Mouse (Mus musculus) kidney, embryonic 15.5 days (tissue): ENCODE measurements around the gene Dnajc11. TPM values are rescaled to one million over a fixed set of nuclear protein-coding genes. Genes with fewer than 3 reads are reported as not detected.

ENCODE experiments used
- ATAC-seq: fragments of 200-750 bp; cut with Nextera tagmentation; replicated peaks from 2 replicates; pipeline ENCODE4 v1.8.0; 2017; ENCODE audit warnings: moderate TSS enrichment; ENCODE audit not compliant: low FRiP score
- H3K27ac ChIP-seq: fragments of 300-500 bp; sonication (generic); 2 replicates; pipeline ENCODE4 v1.5.1; 2015; ENCODE audit warnings: mild to moderate bottlenecking, inconsistent platforms
- H3K27me3 ChIP-seq: fragments of 300-500 bp; sonication (generic); 2 replicates; pipeline ENCODE4 v1.6.1; 2015; ENCODE audit warnings: inconsistent platforms
- H3K36me3 ChIP-seq: fragments of 300-500 bp; sonication (generic); 2 replicates; pipeline ENCODE4 v1.6.1; 2015; ENCODE audit warnings: inconsistent platforms
- H3K4me1 ChIP-seq: fragments of 300-500 bp; sonication (generic); 2 replicates; pipeline ENCODE4 v1.6.1; 2015; ENCODE audit warnings: inconsistent platforms
- H3K4me2 ChIP-seq: fragments of 300-500 bp; sonication (generic); 2 replicates; pipeline ENCODE4 v1.6.1; 2015; ENCODE audit warnings: moderate library complexity, mild to moderate bottlenecking, inconsistent platforms
- H3K4me3 ChIP-seq: fragments of 300-500 bp; sonication (generic); replicated peaks from 2 replicates; pipeline ENCODE4 v1.5.1; 2015; ENCODE audit warnings: mild to moderate bottlenecking, inconsistent platforms
- H3K9ac ChIP-seq: fragments of 300-500 bp; sonication (generic); 2 replicates; pipeline ENCODE4 v1.6.1; 2015; ENCODE audit warnings: mild to moderate bottlenecking, inconsistent platforms
- H3K9me3 ChIP-seq: fragments of 300-500 bp; sonication (generic); replicated peaks from 2 replicates; pipeline ENCODE4 v1.6.1; 2016; ENCODE audit warnings: inconsistent platforms
- WGBS: fragments of 180-500 bp; shearing (Covaris S2); methylation state at CpG from one replicate; pipeline ENCODE4 v1.1.7; 2015; ENCODE audit warnings: mixed read lengths; 5-methylcytosine and 5-hydroxymethylcytosine counted together
- polyA plus RNA-seq: library from polyadenylated mRNA; unstranded; fragments of >200 nt; fragmentation: Nextera tagmentation; extraction: Ambion mirVana; gene quantifications from 2 replicates; pipeline ENCODE4 v1.2.1, GENCODE M21; 2015

Dnajc11 gene
- polyA plus RNA-seq, 1 experiment from 2014 or later, result 78.3 TPM

DNA sequence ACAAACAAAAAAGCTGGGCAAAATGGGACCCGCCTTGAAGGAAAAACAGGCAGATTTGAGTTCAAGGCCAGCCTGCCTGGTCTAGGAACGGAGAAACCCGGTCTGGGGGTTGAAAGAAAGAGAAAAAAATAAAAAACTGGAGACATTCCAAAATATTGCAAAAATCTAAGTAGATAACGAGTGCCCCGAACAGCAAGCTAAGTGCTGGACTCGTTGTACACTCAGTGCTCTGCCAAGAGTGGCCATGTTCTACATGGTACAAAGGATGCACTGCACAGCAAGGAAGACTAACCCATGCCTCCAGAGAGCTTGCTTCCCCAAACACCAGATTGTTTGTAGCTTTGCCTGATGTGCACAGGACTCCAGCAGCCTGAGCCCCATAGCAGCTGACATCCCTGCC lies 59.5 kb downstream of the Dnajc11 start:
- H3K4me1 ChIP-seq, result peaks cover 34% of the 10 kb centered on the region
- ATAC-seq, result no peak
- 72% methylated on average over 6 of the region's 6 CpGs for WGBS
- H3K4me3 ChIP-seq, result peak overlapping the region; percentile 98
- peak overlapping the region; percentile 88 for H3K4me2 ChIP-seq
- H3K9me3 ChIP-seq, result no peaks in the 10 kb centered on the region
- H3K27ac ChIP-seq, result no peak overlapping the region
- peaks cover 44% of the 10 kb centered on the region for H3K36me3 ChIP-seq
- H3K9ac ChIP-seq, result 0 out of 2 replicates have a peak overlapping the region, but pooled peaks have one; percentile 97
- no peaks in the 10 kb centered on the region for H3K27me3 ChIP-seq

DNA sequence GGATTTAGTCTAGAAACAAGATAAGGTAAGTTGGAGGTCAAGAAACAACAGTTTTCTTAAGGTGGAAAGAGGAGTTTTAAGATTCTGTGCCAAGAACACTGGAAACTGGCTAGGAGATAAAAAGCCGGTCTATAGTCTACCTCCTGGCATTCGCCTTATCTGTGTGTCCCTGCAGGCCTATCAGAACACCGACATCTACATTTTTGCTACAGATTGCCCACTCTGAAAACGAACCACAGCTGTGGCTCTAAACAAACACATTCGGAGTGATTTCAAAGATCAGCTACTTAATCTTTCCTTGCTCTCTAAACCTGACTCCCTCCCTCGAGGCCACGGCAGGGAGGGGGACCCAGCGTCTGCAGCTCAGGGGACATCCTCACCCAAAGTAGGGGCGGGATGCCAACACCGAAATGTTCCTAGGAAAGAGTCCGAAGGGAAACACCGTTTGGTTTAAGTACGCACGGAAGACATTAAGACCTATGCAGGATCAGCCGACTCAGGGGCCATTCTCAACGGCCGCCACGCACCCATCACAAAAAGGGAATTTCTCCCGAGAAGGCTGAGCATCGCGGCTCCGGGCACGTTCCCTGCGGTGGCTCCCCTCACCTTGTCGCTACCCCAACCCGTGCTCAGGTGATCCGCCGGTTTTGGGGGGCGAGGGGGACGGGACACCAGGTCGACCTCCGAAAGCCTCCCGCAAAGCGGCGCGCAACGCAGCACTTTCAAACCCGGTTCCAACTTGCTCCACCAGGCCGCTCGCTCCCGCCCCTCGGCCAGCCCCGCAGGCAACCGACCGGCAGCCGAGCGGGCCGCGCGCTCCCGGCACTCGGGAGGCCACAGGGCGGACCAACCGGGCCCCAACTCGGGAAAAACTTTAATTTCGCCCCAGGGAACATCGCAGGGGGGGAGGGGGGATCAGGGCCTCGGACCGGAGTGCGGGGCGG lies 61.0 kb downstream of the Dnajc11 start:
- Histone ChIP-seq H3K4me1 (peaks cover 25% of the 10 kb centered on the region), H3K27ac (peak overlapping the region; percentile 92), H3K27me3 (no peaks in the 10 kb centered on the region), H3K36me3 (peaks cover 43% of the 10 kb centered on the region), H3K9me3 (no peaks in the 10 kb centered on the region), H3K9ac (peak overlapping the region; percentile 97), H3K4me3 (peak overlapping the region; percentile 98), H3K4me2 (peak overlapping the region; percentile 88)
- ATAC-seq, result no peak
- WGBS, result 1% methylated on average over 61 of the region's 61 CpGs

DNA sequence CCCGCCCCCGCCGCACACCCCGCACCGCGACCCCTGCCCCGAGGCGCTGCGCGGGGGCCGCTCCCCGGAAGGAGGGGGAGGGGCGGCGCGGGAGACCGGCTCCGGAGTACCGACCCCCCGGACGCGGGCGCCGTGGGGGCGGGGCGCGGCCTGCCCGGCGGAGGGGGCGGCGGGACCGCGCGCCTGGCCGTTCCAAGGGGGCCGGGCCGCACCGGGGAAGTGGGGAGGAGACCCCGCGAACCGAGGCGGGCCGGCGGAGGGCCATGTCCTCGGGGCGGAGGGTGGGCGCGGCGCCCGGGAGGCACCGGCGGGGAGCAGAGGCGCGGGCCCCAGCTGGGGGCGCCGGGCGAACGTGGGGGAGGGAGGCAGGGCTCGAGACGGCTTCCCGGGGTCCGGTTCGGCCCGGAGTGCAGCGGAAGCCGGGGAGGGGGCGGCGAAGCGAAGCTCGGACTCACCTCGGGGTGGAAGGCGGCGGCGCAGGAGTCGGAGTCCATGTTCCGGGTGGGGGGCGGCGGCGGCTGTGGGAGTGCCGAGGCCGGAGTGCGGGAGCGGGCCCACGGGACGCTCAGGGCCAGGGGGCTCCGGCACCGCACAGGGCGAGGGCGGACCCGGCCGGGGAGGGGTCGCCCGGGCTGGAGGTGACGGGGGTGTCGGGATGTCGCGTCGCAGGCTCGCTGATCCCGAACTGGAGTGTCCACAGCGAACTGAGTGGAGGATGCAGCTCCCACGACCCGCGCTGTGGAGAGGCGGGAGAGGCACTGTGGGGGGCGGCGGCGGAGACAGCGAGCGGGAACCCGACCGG lies 62.1 kb downstream of the Dnajc11 start:
- no peaks in the 10 kb centered on the region for H3K9me3 ChIP-seq
- H3K4me2 ChIP-seq, result peak overlapping the region; percentile 88
- H3K4me3 ChIP-seq, result peak overlapping the region; percentile 98
- no peaks in the 10 kb centered on the region for H3K27me3 ChIP-seq
- H3K27ac ChIP-seq, result peak overlapping the region; percentile 92
- peaks cover 26% of the 10 kb centered on the region for H3K4me1 ChIP-seq
- ATAC-seq, result peak; percentile 16
- peaks cover 32% of the 10 kb centered on the region for H3K36me3 ChIP-seq
- under 1% methylated on average over 79 of the region's 111 CpGs for WGBS
- H3K9ac ChIP-seq, result peak overlapping the region; percentile 97

DNA sequence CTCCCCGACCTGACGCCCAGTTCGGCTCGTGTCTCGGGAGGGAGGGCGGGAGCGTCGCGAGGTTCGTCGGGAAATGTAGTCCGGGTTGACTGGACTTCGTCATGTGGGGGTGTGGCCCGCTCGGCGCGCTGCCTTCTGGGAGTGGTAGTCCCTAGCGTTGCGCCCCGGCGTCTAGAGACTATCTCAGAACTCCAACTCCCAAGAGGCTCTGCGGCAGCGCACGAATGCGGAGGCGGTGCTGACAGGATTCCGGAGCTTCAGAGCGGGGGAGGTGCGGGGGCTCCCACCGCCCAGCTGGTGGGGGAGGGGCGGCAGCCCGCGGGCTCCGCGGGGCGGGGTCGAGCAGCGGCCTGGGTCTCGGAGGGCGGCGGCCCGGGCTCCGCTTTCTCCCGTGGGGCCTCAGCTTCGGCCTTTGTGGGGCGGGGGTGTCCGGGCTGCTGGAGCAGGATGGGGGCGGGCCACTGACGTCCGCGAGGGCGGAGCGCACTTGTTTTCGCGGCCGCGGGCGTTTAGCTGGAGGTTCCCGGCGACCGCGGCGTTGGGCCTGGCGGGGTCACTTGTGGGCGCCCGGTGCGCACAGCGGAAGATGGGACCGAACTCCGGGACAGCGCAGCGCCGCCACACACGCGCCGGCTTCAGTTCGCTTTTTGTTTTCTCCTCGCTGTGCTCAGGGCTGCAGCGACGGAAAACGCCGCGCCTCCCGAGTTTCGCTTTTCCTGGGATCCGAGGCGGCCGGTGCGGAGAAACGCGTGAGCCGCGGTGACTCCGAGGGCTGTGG lies 62.9 kb downstream of the Dnajc11 start, which contains the start of gene Phf13:
Phf13 (minus strand) TSS at position 86 of the 778 bp plus-strand sequence.
- peak; percentile 97 for ATAC-seq
- Histone ChIP-seq H3K27ac (peak within 1 kb of the TSS; percentile 92), H3K4me1 (peaks cover 32% of the 10 kb centered on the region), H3K9ac (peak within 1 kb of the TSS; percentile 97), H3K4me2 (peak within 1 kb of the TSS; percentile 88), H3K27me3 (no peaks in the 10 kb centered on the region), H3K9me3 (no peaks in the 10 kb centered on the region), H3K36me3 (peaks cover 24% of the 10 kb centered on the region), H3K4me3 (peak within 1 kb of the TSS; percentile 98)
- under 1% methylated on average over 86 of the region's 94 CpGs for WGBS

DNA sequence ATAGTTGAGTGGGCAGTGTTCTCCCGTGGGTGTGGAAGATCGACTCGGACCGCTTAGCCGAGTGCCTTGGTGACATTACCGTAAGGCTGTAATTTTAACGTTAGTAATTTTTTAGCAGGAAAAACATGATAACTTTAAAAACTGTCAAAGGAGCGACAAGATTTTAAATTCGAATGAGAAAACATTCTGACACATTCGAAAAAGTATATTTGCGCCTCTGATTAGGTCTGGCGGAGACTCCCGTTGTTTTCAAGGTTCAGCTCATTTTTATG lies 63.4 kb downstream of the Dnajc11 start:
- 6% methylated on average over 13 of the region's 13 CpGs for WGBS

DNA sequence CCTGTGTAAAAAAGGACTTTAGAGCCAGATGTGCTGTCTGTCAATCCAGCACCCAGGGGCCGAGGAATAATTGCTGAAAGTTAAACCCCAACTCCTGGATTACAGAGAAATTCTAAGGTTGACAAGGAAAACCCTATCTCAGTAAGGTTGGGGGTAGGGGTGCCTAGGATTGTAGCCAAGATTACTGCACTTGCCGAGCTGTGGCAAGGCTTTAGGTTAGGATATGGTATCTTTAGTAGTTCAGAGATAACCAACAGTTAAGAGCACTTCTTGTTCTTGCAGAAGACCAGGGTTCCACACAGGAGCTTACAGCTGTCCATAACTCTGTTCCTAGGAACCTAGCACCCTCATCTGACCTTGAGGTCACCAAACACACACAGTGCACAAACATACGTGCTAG lies 64.2 kb downstream of the Dnajc11 start:
- no peak for ATAC-seq
- H3K4me3 ChIP-seq, result peak overlapping the region; percentile 98

More for the DNA sequence above, 63.4 kb downstream of the Dnajc11 start:
- peak overlapping the region; percentile 80 for H3K9ac ChIP-seq
- peaks cover 19% of the 10 kb centered on the region for H3K36me3 ChIP-seq
- H3K4me2 ChIP-seq, result peak overlapping the region; percentile 88
- peaks cover 32% of the 10 kb centered on the region for H3K4me1 ChIP-seq
- no peak for ATAC-seq
- no peaks in the 10 kb centered on the region for H3K9me3 ChIP-seq
- peak overlapping the region; percentile 91 for H3K27ac ChIP-seq
- H3K27me3 ChIP-seq, result no peaks in the 10 kb centered on the region
- H3K4me3 ChIP-seq, result peak overlapping the region; percentile 98

DNA sequence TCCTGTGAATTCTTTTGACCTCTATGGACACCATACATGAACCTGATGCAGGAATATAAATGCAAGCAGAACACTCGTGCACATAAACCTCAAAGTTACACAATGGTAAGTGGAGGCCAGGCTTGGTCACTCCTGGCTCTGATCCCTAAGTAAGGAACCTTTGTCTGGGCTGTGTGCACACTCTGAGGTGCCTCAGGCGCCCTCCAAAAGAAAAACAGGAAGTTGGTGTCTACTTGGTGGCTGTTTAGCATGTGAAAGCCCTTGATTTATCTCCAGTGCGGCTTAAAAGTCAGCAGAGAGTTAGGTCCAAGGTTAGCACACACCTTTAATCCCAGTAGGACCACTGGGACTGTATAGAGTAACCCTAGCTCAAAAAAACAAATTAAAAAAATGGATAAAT lies 66.0 kb downstream of the Dnajc11 start:
- Histone ChIP-seq H3K9me3 (no peaks in the 10 kb centered on the region), H3K4me1 (peaks cover 17% of the 10 kb centered on the region), H3K27ac (no peak overlapping the region), H3K9ac (no peak overlapping the region), H3K36me3 (no peaks in the 10 kb centered on the region), H3K4me3 (no peak overlapping the region), H3K4me2 (no peak overlapping the region), H3K27me3 (no peaks in the 10 kb centered on the region)
- 57% methylated on average over 3 of the region's 3 CpGs for WGBS
- no peak for ATAC-seq

More for the DNA sequence above, 64.2 kb downstream of the Dnajc11 start:
- H3K27ac ChIP-seq, result no peak overlapping the region
- 72% methylated on average over 3 of the region's 3 CpGs for WGBS
- H3K4me1 ChIP-seq, result peaks cover 32% of the 10 kb centered on the region
- H3K9me3 ChIP-seq, result no peaks in the 10 kb centered on the region
- peaks cover 11% of the 10 kb centered on the region for H3K36me3 ChIP-seq
- H3K27me3 ChIP-seq, result no peaks in the 10 kb centered on the region
- H3K4me2 ChIP-seq, result peak overlapping the region; percentile 88
- 0 out of 2 replicates have a peak overlapping the region, but pooled peaks have one; percentile 80 for H3K9ac ChIP-seq

DNA sequence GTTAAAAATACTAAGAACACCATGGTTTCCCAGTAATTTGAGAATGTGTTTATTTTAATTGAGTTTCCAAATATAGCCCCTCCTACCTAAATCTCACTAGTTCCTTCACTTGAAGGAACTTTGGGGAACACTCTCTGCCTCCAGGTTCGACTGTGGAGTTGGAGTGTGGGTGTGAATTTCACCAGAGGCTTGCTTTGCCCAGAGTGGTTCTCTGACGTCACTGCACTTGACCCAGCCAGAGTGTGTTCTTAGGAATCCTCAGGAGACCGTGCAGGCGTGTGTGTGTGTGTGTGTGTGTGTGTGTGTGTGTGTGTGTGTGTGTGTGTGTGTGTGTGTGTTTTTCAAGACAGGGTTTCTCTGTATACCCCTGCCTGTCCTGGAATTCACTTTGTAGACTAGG lies 67.4 kb downstream of the Dnajc11 start:
- H3K9ac ChIP-seq, result no peak overlapping the region
- H3K36me3 ChIP-seq, result no peaks in the 10 kb centered on the region
- ATAC-seq, result no peak
- H3K27ac ChIP-seq, result no peak overlapping the region
- H3K9me3 ChIP-seq, result no peaks in the 10 kb centered on the region
- no peak overlapping the region for H3K4me2 ChIP-seq
- H3K4me3 ChIP-seq, result no peak overlapping the region
- no peaks in the 10 kb centered on the region for H3K27me3 ChIP-seq
- 23% methylated on average over 4 of the region's 4 CpGs for WGBS
- peaks cover 15% of the 10 kb centered on the region for H3K4me1 ChIP-seq

DNA sequence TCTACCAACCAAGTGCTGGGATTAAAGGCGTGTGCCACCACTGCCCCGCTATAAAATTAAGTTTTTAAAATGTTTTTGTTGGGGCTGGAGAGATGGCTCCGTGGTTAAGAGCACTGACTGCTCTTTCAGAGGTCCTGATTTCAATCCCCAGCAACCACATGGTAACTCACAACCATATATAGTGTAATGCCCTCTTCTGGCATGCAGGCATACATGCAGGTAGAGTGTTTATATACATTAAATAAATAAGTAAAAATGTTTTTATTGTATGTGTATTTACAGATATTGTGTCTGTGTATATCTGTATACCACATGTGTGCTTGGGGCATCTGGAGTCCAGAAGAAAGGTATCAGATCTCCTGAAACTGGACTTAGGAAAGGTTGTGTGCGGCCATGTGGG lies 67.8 kb downstream of the Dnajc11 start:
- no peak overlapping the region for H3K9ac ChIP-seq
- no peak overlapping the region for H3K4me2 ChIP-seq
- 69% methylated on average over 4 of the region's 4 CpGs for WGBS
- no peak overlapping the region for H3K27ac ChIP-seq
- H3K27me3 ChIP-seq, result no peaks in the 10 kb centered on the region
- ATAC-seq, result no peak
- no peak overlapping the region for H3K4me3 ChIP-seq
- no peaks in the 10 kb centered on the region for H3K9me3 ChIP-seq
- H3K36me3 ChIP-seq, result no peaks in the 10 kb centered on the region
- peaks cover 15% of the 10 kb centered on the region for H3K4me1 ChIP-seq

DNA sequence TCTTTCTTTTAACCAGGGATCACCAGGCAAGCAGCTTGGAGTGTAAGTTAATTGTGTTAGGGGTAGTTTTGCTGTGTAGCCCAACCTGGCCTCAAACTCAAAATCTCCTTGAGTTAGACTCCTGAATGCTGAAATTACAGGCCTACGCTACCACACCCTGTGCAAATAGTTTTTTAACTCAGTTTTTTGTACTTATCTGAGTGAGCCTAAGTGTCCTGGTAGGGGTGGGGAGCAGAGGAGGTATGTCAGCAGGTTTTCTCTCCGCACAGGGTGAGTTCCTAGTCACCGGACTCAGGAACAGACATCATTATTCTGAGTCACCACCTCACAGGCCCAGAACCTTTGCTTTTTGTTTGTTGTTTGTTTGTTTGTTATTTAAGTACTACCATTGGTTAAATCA lies 68.6 kb downstream of the Dnajc11 start:
- Histone ChIP-seq H3K9ac (no peak overlapping the region), H3K27me3 (no peaks in the 10 kb centered on the region), H3K4me2 (no peak overlapping the region), H3K36me3 (no peaks in the 10 kb centered on the region), H3K4me1 (peaks cover 21% of the 10 kb centered on the region), H3K9me3 (no peaks in the 10 kb centered on the region), H3K27ac (no peak overlapping the region), H3K4me3 (no peak overlapping the region)
- no peak for ATAC-seq
- WGBS, result 95% methylated on average over 3 of the region's 3 CpGs

DNA sequence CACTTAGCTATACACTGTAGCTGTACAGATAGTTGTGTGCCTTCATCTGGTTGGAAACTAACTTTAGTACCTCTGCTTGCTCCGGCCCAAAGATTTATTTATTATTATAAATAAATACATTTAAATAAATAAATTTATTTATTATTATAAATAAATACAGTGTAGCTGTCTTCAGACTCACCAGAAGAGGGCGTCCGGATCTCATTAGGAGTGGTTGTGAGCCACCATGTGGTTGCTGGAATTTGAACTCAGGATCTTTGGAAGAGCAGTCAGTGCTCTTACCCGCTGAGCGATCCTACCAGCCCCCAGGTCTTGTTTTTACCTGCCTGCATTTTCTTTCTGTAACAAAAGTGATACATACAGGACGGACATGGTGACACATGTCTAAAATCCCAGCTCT lies 72.6 kb downstream of the Dnajc11 start:
- H3K4me3 ChIP-seq, result no peak overlapping the region
- no peaks in the 10 kb centered on the region for H3K27me3 ChIP-seq
- H3K4me1 ChIP-seq, result peaks cover 42% of the 10 kb centered on the region
- H3K36me3 ChIP-seq, result no peaks in the 10 kb centered on the region
- no peak overlapping the region for H3K4me2 ChIP-seq
- no peak overlapping the region for H3K9ac ChIP-seq
- no peaks in the 10 kb centered on the region for H3K9me3 ChIP-seq
- no peak overlapping the region for H3K27ac ChIP-seq
- WGBS, result 81% methylated on average over 6 of the region's 6 CpGs
- ATAC-seq, result no peak
